Mouse (Mus musculus) small intestine, adult 2 months (tissue): Measurements from ENCODE around the gene Cyp2t4. TPM values are rescaled to one million over a fixed set of nuclear protein-coding genes. Genes with fewer than 3 reads are reported as not detected.

Experiments
- H3K27ac ChIP-seq: fragments of 200-500 bp; 2 replicates; pipeline ENCODE4 v1.5.1; 2012; ENCODE audit warnings: low read depth, low read length, control low read depth, inconsistent platforms; ENCODE audit not compliant: insufficient read depth
- H3K27me3 ChIP-seq: fragments of 200-500 bp; 2 replicates; pipeline ENCODE4 v1.6.1; 2012; ENCODE audit warnings: mild to moderate bottlenecking, moderate library complexity, low read length, inconsistent platforms; ENCODE audit not compliant: control insufficient read depth, insufficient read depth
- H3K36me3 ChIP-seq: fragments of 200-500 bp; 2 replicates; pipeline ENCODE4 v1.6.1; 2012; ENCODE audit warnings: mild to moderate bottlenecking, low read length, control low read depth, inconsistent platforms; ENCODE audit not compliant: control insufficient read depth, insufficient read depth
- H3K4me1 ChIP-seq: fragments of 200-500 bp; 2 replicates; pipeline ENCODE4 v1.6.1; 2012; ENCODE audit warnings: low read length, inconsistent platforms, mixed read lengths; ENCODE audit not compliant: control insufficient read depth, insufficient read depth, insufficient read length
- H3K4me3 ChIP-seq: fragments of 200-500 bp; 2 replicates; pipeline ENCODE4 v1.5.1; 2012; ENCODE audit warnings: low read depth, mild to moderate bottlenecking, control low read depth, inconsistent platforms, low read length, moderate library complexity
- CTCF ChIP-seq: fragments of 200-500 bp; IDR thresholded peaks from 2 replicates; pipeline ENCODE4 v1.5.1; 2012; ENCODE audit warnings: low read depth, mild to moderate bottlenecking, control low read depth, inconsistent platforms, low read length, moderate library complexity, mixed read lengths; ENCODE audit not compliant: insufficient replicate concordance, insufficient read length; ENCODE audit errors: extremely low read depth
- POLR2A ChIP-seq: fragments of 200-500 bp; IDR thresholded peaks from 2 replicates; pipeline ENCODE4 v1.6.1; 2012; ENCODE audit warnings: low read depth, mild to moderate bottlenecking, control low read depth, inconsistent platforms, low read length, moderate library complexity
- WGBS: fragments of 180-500 bp; shearing (Covaris S2); methylation state at CpG from one replicate; pipeline ENCODE4 v1.1.7; 2018; 5-methylcytosine and 5-hydroxymethylcytosine counted together
- polyA plus RNA-seq: library from polyadenylated mRNA; depleted of rRNA; stranded (reverse); fragments of >200 nt; gene quantifications from 2 replicates; pipeline ENCODE4 v1.2.3, GENCODE M21; 2012

The Cyp2t4 gene
- polyA plus RNA-seq, 1 experiment = not detected

- H3K36me3 ChIP-seq = peaks cover 19% of the 10 kb centered on the region
- H3K4me1 ChIP-seq = peaks cover 20% of the 10 kb centered on the region; the same call in 1 of the 2 replicates
- peak overlapping the region; percentile 89 for H3K27ac ChIP-seq
- TF ChIP-seq CTCF = no peak
- no peak for TF ChIP-seq POLR2A
- peak overlapping the region; percentile 77 for H3K4me3 ChIP-seq
- H3K27me3 ChIP-seq = no peaks in the 10 kb centered on the region
- WGBS = 15% methylated on average over 4 of the region's 4 CpGs
Observed at GRCm38 (mm10) chr7:27177942-27178323, 24.4 kb downstream of the Cyp2t4 start.

GRCm38 (mm10) chr7:27178324-27179216 lies 25.1 kb downstream of the Cyp2t4 start, which contains the start of gene Rab4b:
Gene Rab4b (minus strand): TSS chr7:27178896.
- under 1% methylated on average over 52 of the region's 53 CpGs for WGBS
- TF ChIP-seq POLR2A = no peak; the same call in 1 of the 2 replicates
- peak; percentile 55; the same call in 1 of the 2 replicates for TF ChIP-seq CTCF
- peaks cover 20% of the 10 kb centered on the region; the same call in 1 of the 2 replicates for H3K4me1 ChIP-seq

GRCm38 (mm10) chr7:27179217-27179918 lies 25.9 kb downstream of the Cyp2t4 start:
- H3K4me3 ChIP-seq = peak overlapping the region; percentile 49
- peaks cover 20% of the 10 kb centered on the region; the same call in 1 of the 2 replicates for H3K4me1 ChIP-seq
- H3K36me3 ChIP-seq = peaks cover 8% of the 10 kb centered on the region; the same call in 1 of the 2 replicates
- WGBS = 38% methylated on average over 16 of the region's 16 CpGs
- H3K27ac ChIP-seq = peak overlapping the region; percentile 43
- no peaks in the 10 kb centered on the region for H3K27me3 ChIP-seq
- no peak for TF ChIP-seq CTCF

More at GRCm38 (mm10) chr7:27178324-27179216, 25.1 kb downstream of the Cyp2t4 start, which contains the start of gene Rab4b:
- Histone ChIP-seq H3K27me3 (no peaks in the 10 kb centered on the region), H3K4me3 (peak within 1 kb of the TSS; percentile 77), H3K27ac (peak within 1 kb of the TSS; percentile 89), H3K36me3 (peaks cover 13% of the 10 kb centered on the region; the same call in 1 of the 2 replicates)

DNA sequence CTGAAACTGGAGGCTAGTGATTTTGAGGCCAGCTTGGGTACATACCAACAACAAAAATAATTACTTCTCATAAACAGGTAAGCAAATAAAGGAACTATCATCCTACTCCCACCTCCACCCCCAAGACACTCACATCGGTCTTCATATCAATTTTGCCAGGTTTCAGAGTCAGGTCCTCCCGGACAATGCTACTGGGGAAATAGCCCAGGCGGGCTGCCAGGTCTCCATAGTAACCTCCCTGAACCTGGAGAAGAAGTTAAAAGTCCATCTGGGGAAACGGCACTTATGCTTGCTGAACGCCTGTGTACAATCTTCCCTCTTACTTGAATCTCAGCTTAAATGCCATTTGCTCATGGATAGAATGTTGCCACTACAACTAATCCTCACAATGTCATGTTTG lies 26.5 kb downstream of the Cyp2t4 start:
- H3K4me3 ChIP-seq = no peak overlapping the region
- H3K27me3 ChIP-seq = no peaks in the 10 kb centered on the region
- H3K36me3 ChIP-seq = peaks cover 7% of the 10 kb centered on the region; the same call in 1 of the 2 replicates
- no peak for TF ChIP-seq POLR2A
- no peak for TF ChIP-seq CTCF
- peak overlapping the region; percentile 14; the same call in 1 of the 2 replicates for H3K27ac ChIP-seq
- 15% methylated on average over 5 of the region's 5 CpGs for WGBS
- H3K4me1 ChIP-seq = peaks cover 20% of the 10 kb centered on the region; the same call in 1 of the 2 replicates

- no peaks in the 10 kb centered on the region for H3K27me3 ChIP-seq
- H3K36me3 ChIP-seq = peaks cover 10% of the 10 kb centered on the region
- WGBS = 39% methylated on average over 14 of the region's 14 CpGs
- no peak within 1 kb of the TSS for H3K4me3 ChIP-seq
- peak within 1 kb of the TSS; percentile 30; the same call in 1 of the 2 replicates for H3K27ac ChIP-seq
- peaks cover 20% of the 10 kb centered on the region; the same call in 1 of the 2 replicates for H3K4me1 ChIP-seq
- TF ChIP-seq CTCF (no peak), POLR2A (no peak)
Observed at GRCm38 (mm10) chr7:27180837-27181695, 27.6 kb downstream of the Cyp2t4 start, which contains the start of the genes Gm21983 and Mia. Gene Gm21983 (minus strand): TSS chr7:27181086. Gene Mia (minus strand): TSS chr7:27181157.

DNA sequence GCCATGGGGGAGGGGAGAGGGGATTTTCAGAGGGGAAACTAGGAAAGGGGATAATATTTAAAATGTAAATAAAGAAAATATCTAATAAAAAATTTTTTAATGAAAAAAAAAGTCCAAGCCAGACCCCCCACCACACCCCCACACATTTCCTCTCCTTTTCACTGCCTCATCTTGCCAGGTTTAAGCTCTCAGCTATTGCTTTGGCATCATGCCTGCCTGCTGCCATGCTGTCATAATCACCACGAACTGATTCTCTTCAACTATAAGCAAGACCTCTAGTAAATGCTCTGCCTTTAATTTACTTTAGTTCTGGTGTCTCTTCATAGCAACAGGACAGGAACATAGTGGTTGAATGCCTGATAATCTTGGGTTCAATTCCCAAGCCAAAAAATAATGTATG lies 29.0 kb downstream of the Cyp2t4 start:
- Histone ChIP-seq H3K4me3 (no peak overlapping the region), H3K36me3 (peaks cover 24% of the 10 kb centered on the region), H3K27me3 (no peaks in the 10 kb centered on the region), H3K27ac (no peak overlapping the region), H3K4me1 (peaks cover 20% of the 10 kb centered on the region; the same call in 1 of the 2 replicates)
- TF ChIP-seq POLR2A (no peak), CTCF (no peak)
- 57% methylated on average over 1 of the region's 1 CpGs for WGBS
